Mouse (Mus musculus) CH12.LX (cell line): ENCODE data around the gene Cog3.

ENCODE experiments used
- CTCF ChIP-seq, 2 experiments: IDR thresholded peaks in 1 of 2; conservative IDR thresholded peaks in 1 of 2; 2 replicates each; pipeline ENCODE4 v1.5.1; 2011 to 2012; ENCODE audit warnings: low read depth in 2 of 2, low read length in 2 of 2, improper control_type of control experiment in 1 of 2, inconsistent platforms in 1 of 2, mild to moderate bottlenecking in 1 of 2, moderate library complexity in 1 of 2
- EP300 ChIP-seq: IDR thresholded peaks from 2 replicates; pipeline ENCODE4 v1.6.1; 2011; ENCODE audit warnings: low read length, improper control_type of control experiment
- GABPA ChIP-seq: IDR thresholded peaks from 2 replicates; pipeline ENCODE4 v1.6.1; 2012; ENCODE audit warnings: low read depth, low read length, improper control_type of control experiment, inconsistent platforms; ENCODE audit not compliant: insufficient replicate concordance
- JUN ChIP-seq: IDR thresholded peaks from 2 replicates; pipeline ENCODE4 v1.6.1; 2011; ENCODE audit warnings: low read depth, mild to moderate bottlenecking, low read length, improper control_type of control experiment, moderate library complexity; ENCODE audit not compliant: insufficient read depth
- JUND ChIP-seq: conservative IDR thresholded peaks from 2 replicates; pipeline ENCODE4 v1.6.1; 2011; ENCODE audit warnings: low read depth, low read length, improper control_type of control experiment
- MAFK ChIP-seq: IDR thresholded peaks from 2 replicates; pipeline ENCODE4 v1.6.1; 2011; ENCODE audit warnings: low read length, improper control_type of control experiment; ENCODE audit not compliant: insufficient replicate concordance
- MEF2A ChIP-seq: IDR thresholded peaks from 2 replicates; pipeline ENCODE4 v1.6.1; 2014; ENCODE audit warnings: low read depth, mild to moderate bottlenecking, inconsistent platforms, low read length, improper control_type of control experiment, borderline replicate concordance
- POLR2AphosphoS2 ChIP-seq: IDR thresholded peaks from 2 replicates; pipeline ENCODE4 v1.6.1; 2011; ENCODE audit warnings: low read depth, low read length, improper control_type of control experiment
- RCOR1 ChIP-seq: conservative IDR thresholded peaks from 2 replicates; pipeline ENCODE4 v1.6.1; 2012; ENCODE audit warnings: low read depth, mild to moderate bottlenecking, inconsistent platforms, low read length, improper control_type of control experiment
- USF1 ChIP-seq: IDR thresholded peaks from 2 replicates; pipeline ENCODE4 v1.6.1; 2014; ENCODE audit warnings: low read depth, mild to moderate bottlenecking, inconsistent platforms, low read length, improper control_type of control experiment
- ZC3H11A ChIP-seq: IDR thresholded peaks from 2 replicates; pipeline ENCODE4 v1.6.1; 2012; ENCODE audit warnings: low read depth, mild to moderate bottlenecking, inconsistent platforms, low read length, improper control_type of control experiment
- ZKSCAN1 ChIP-seq: IDR thresholded peaks from 2 replicates; pipeline ENCODE4 v1.6.1; 2012; ENCODE audit warnings: low read depth, inconsistent platforms, low read length, improper control_type of control experiment, borderline replicate concordance
- ZMIZ1 ChIP-seq: IDR thresholded peaks from 2 replicates; pipeline ENCODE4 v1.6.1; 2012; ENCODE audit warnings: low read depth, mild to moderate bottlenecking, inconsistent platforms, low read length, improper control_type of control experiment
- ZNF384 ChIP-seq: IDR thresholded peaks from 2 replicates; pipeline ENCODE4 v1.6.1; 2012; ENCODE audit warnings: low read depth, low read length, improper control_type of control experiment, inconsistent platforms

GRCm38 (mm10) chr14:75713661-75714060 is 40.7 kb downstream of the Cog3 start:
- TF ChIP-seq EP300 = no peak
- TF ChIP-seq MEF2A = no peak
- no peak for TF ChIP-seq JUN
- TF ChIP-seq CTCF (conservative IDR thresholded peaks at IDR 0.05 in 1 of 2, IDR thresholded peaks at IDR 0.05 in 1 of 2; ENCODE audit: low read depth in 2 of 2, low read length in 2 of 2) = peak in 1 of 2 experiments; percentile 38; a peak in 2 of 4 replicates
- no peak for TF ChIP-seq ZMIZ1
- no peak for TF ChIP-seq ZNF384
- no peak for TF ChIP-seq ZKSCAN1
- no peak for TF ChIP-seq RCOR1
- no peak for TF ChIP-seq GABPA
- TF ChIP-seq JUND = no peak
- no peak for TF ChIP-seq ZC3H11A
- no peak for TF ChIP-seq POLR2AphosphoS2
- no peak for TF ChIP-seq USF1
- TF ChIP-seq MAFK = no peak
